Mouse (Mus musculus): ENCODE results near the gene BC107364. TPM values are rescaled to one million over a fixed set of nuclear protein-coding genes. Genes with fewer than 3 reads are reported as not detected.
"Not testable (repeated sequence)": the region's sequence is repeated elsewhere in the genome, so short reads cannot be mapped to it uniquely, and the experiment has no call there.

BC107364 gene
- polyA plus RNA-seq, 1 experiment from 2014 or later: not detected

- Histone ChIP-seq H3K9ac (no peak overlapping the region), H3K27ac (replicated peaks) (no peak overlapping the region), H3K27me3 (peaks cover 61% of the 10 kb centered on the region), H3K4me1 (replicated peaks) (no peaks in the 10 kb centered on the region), H3K4me2 (no peak overlapping the region), H3K36me3 (no peaks in the 10 kb centered on the region), H3K4me3 (no peak overlapping the region), H3K9me3 (no peaks in the 10 kb centered on the region)
- WGBS: 72% methylated on average over 4 of the region's 4 CpGs
- no peak for ATAC-seq (ENCODE audit: low read depth)
Measured at GRCm38 (mm10) chr3:96429819-96430132, 22.3 kb downstream of the BC107364 start.

GRCm38 (mm10) chr3:96428941-96429818 is 22.9 kb downstream of the BC107364 start:
- Histone ChIP-seq H3K27ac (replicated peaks) (no peak overlapping the region), H3K4me1 (replicated peaks) (no peaks in the 10 kb centered on the region), H3K4me3 (no peak overlapping the region), H3K36me3 (no peaks in the 10 kb centered on the region), H3K4me2 (no peak overlapping the region), H3K9me3 (no peaks in the 10 kb centered on the region), H3K27me3 (peaks cover 56% of the 10 kb centered on the region), H3K9ac (no peak overlapping the region)
- 87% methylated on average over 13 of the region's 13 CpGs for WGBS
- ATAC-seq (ENCODE audit: low read depth): no peak

- no peaks in the 10 kb centered on the region for H3K4me1 ChIP-seq (replicated peaks)
- peaks cover 53% of the 10 kb centered on the region for H3K27me3 ChIP-seq
- H3K4me3 ChIP-seq: no peak overlapping the region
- WGBS: 9% methylated on average over 16 of the region's 16 CpGs
- peak overlapping the region; percentile 27; the same call in 1 of the 2 replicates for H3K4me2 ChIP-seq
- no peaks in the 10 kb centered on the region for H3K9me3 ChIP-seq
- H3K36me3 ChIP-seq: no peaks in the 10 kb centered on the region
- no peak overlapping the region for H3K27ac ChIP-seq (replicated peaks)
- ATAC-seq (ENCODE audit: low read depth): no peak
- H3K9ac ChIP-seq: no peak overlapping the region
Measured at GRCm38 (mm10) chr3:96427761-96428462, 24.2 kb downstream of the BC107364 start.

GRCm38 (mm10) chr3:96427311-96427710 is 24.8 kb downstream of the BC107364 start:
- WGBS: 9% methylated on average over 4 of the region's 4 CpGs
- H3K27ac ChIP-seq (replicated peaks): no peak overlapping the region
- H3K27me3 ChIP-seq: peaks cover 54% of the 10 kb centered on the region
- H3K9ac ChIP-seq: no peak overlapping the region
- H3K4me1 ChIP-seq (replicated peaks): no peaks in the 10 kb centered on the region
- H3K36me3 ChIP-seq: no peaks in the 10 kb centered on the region
- no peak overlapping the region for H3K4me3 ChIP-seq
- ATAC-seq (ENCODE audit: low read depth): no peak
- peak overlapping the region; percentile 27; the same call in 1 of the 2 replicates for H3K4me2 ChIP-seq
- no peaks in the 10 kb centered on the region for H3K9me3 ChIP-seq

- Histone ChIP-seq H3K4me3 (no peak overlapping the region), H3K27ac (replicated peaks) (no peak overlapping the region), H3K4me2 (no peak overlapping the region), H3K36me3 (no peaks in the 10 kb centered on the region), H3K9me3 (no peaks in the 10 kb centered on the region), H3K4me1 (replicated peaks) (no peaks in the 10 kb centered on the region), H3K27me3 (peaks cover 50% of the 10 kb centered on the region), H3K9ac (no peak overlapping the region)
- WGBS: 81% methylated on average over 4 of the region's 4 CpGs
- no peak for ATAC-seq (ENCODE audit: low read depth)
Measured at GRCm38 (mm10) chr3:96426268-96426667, 25.8 kb downstream of the BC107364 start.

GRCm38 (mm10) chr3:96424447-96424846 is 27.7 kb downstream of the BC107364 start:
- peaks cover 34% of the 10 kb centered on the region for H3K27me3 ChIP-seq
- H3K4me1 ChIP-seq (replicated peaks); H3K4me3 ChIP-seq; H3K9me3 ChIP-seq; H3K9ac ChIP-seq; H3K4me2 ChIP-seq; H3K27ac ChIP-seq (replicated peaks); H3K36me3 ChIP-seq: not testable (repeated sequence)
- ATAC-seq (ENCODE audit: low read depth): peak; percentile 23; the same call in 1 of the 2 replicates
- WGBS: 11% methylated on average over 4 of the region's 4 CpGs

- Histone ChIP-seq H3K9me3 (no peaks in the 10 kb centered on the region), H3K27me3 (peaks cover 29% of the 10 kb centered on the region), H3K4me3 (no peak overlapping the region), H3K4me1 (replicated peaks) (no peaks in the 10 kb centered on the region), H3K27ac (replicated peaks) (no peak overlapping the region), H3K4me2 (no peak overlapping the region), H3K9ac (no peak overlapping the region), H3K36me3 (no peaks in the 10 kb centered on the region)
- whole genome bisulfite sequencing: 19% methylated on average over 9 of the region's 9 CpGs
- no peak for ATAC-seq (ENCODE audit: low read depth)
Measured at GRCm38 (mm10) chr3:96423889-96424288, 28.2 kb downstream of the BC107364 start.

GRCm38 (mm10) chr3:96420796-96421195 is 31.3 kb downstream of the BC107364 start:
- Histone ChIP-seq H3K27ac (replicated peaks) (no peak overlapping the region), H3K27me3 (peaks cover 9% of the 10 kb centered on the region), H3K4me3 (no peak overlapping the region), H3K4me1 (replicated peaks) (no peaks in the 10 kb centered on the region), H3K9me3 (no peaks in the 10 kb centered on the region), H3K36me3 (no peaks in the 10 kb centered on the region), H3K4me2 (no peak overlapping the region), H3K9ac (no peak overlapping the region)
- WGBS: 48% methylated on average over 3 of the region's 3 CpGs
- no peak for ATAC-seq (ENCODE audit: low read depth)

GRCm38 (mm10) chr3:96418902-96419301 is 33.2 kb downstream of the BC107364 start:
- H3K36me3 ChIP-seq; H3K27ac ChIP-seq (replicated peaks); ATAC-seq (ENCODE audit: low read depth); H3K9me3 ChIP-seq; H3K9ac ChIP-seq; H3K4me2 ChIP-seq; H3K27me3 ChIP-seq; H3K4me1 ChIP-seq (replicated peaks); H3K4me3 ChIP-seq: not testable (repeated sequence)
- WGBS: 65% methylated on average over 5 of the region's 5 CpGs

GRCm38 (mm10) chr3:96417850-96418815 is 34.0 kb downstream of the BC107364 start:
- WGBS: 70% methylated on average over 7 of the region's 7 CpGs
- Histone ChIP-seq H3K9me3 (no peaks in the 10 kb centered on the region), H3K4me2 (no peak overlapping the region), H3K36me3 (no peaks in the 10 kb centered on the region), H3K4me1 (replicated peaks) (peaks cover 9% of the 10 kb centered on the region; the same call in 1 of the 2 replicates), H3K4me3 (no peak overlapping the region), H3K27ac (replicated peaks) (no peak overlapping the region), H3K27me3 (peaks cover 7% of the 10 kb centered on the region), H3K9ac (no peak overlapping the region)
- no peak for ATAC-seq (ENCODE audit: low read depth)

GRCm38 (mm10) chr3:96416595-96416994 is 35.5 kb downstream of the BC107364 start:
- H3K4me1 ChIP-seq (replicated peaks): peaks cover 9% of the 10 kb centered on the region; the same call in 1 of the 2 replicates
- no peak overlapping the region for H3K27ac ChIP-seq (replicated peaks)
- no peaks in the 10 kb centered on the region for H3K36me3 ChIP-seq
- no peak for ATAC-seq (ENCODE audit: low read depth)
- 93% methylated on average over 6 of the region's 6 CpGs for WGBS
- no peak overlapping the region for H3K4me3 ChIP-seq
- H3K4me2 ChIP-seq: no peak overlapping the region
- no peak overlapping the region for H3K9ac ChIP-seq
- no peaks in the 10 kb centered on the region for H3K9me3 ChIP-seq
- H3K27me3 ChIP-seq: peaks cover 5% of the 10 kb centered on the region
